Mouse (Mus musculus) ZHBTc4 (cell line): ENCODE results near the gene Tenm4.

ENCODE experiments used
- DNase-seq: peaks from one replicate; pipeline ENCODE4 v3.0.0-alpha.2; 2011; ENCODE audit warnings: low read depth, low spot score

Gene Tenm4

GRCm38 (mm10) chr7:96408161-96408889 is 237.3 kb downstream of the Tenm4 start:
- DNase-seq: no peak

- no peak for DNase-seq
These were observed 238.4 kb downstream of the Tenm4 start for GRCm38 (mm10) chr7:96409323-96409880.

- DNase-seq: no peak
These were observed 242.8 kb downstream of the Tenm4 start for GRCm38 (mm10) chr7:96413822-96414221.

GRCm38 (mm10) chr7:96414290-96415055 is 243.4 kb downstream of the Tenm4 start:
- DNase-seq: no peak

- DNase-seq: no peak
These were observed 246.4 kb downstream of the Tenm4 start for GRCm38 (mm10) chr7:96417251-96418004.

- DNase-seq: peak; percentile 34
These were observed 247.1 kb downstream of the Tenm4 start for GRCm38 (mm10) chr7:96418146-96418545.

GRCm38 (mm10) chr7:96420045-96420444 is 249.0 kb downstream of the Tenm4 start:
- no peak for DNase-seq

GRCm38 (mm10) chr7:96420926-96421605 is 250.0 kb downstream of the Tenm4 start:
- no peak for DNase-seq

GRCm38 (mm10) chr7:96426954-96427353 is 255.9 kb downstream of the Tenm4 start:
- DNase-seq: no peak

- no peak for DNase-seq
These were observed 262.3 kb downstream of the Tenm4 start for GRCm38 (mm10) chr7:96433307-96433706.

- no peak for DNase-seq
These were observed 267.3 kb downstream of the Tenm4 start for GRCm38 (mm10) chr7:96438392-96438791.

- DNase-seq: no peak
These were observed 269.2 kb downstream of the Tenm4 start for GRCm38 (mm10) chr7:96440161-96440707.

GRCm38 (mm10) chr7:96445771-96446170 is 274.7 kb downstream of the Tenm4 start:
- DNase-seq: no peak

- DNase-seq: no peak
These were observed 276.9 kb downstream of the Tenm4 start for GRCm38 (mm10) chr7:96447806-96448397.

- peak; percentile 14 for DNase-seq
These were observed 284.9 kb downstream of the Tenm4 start for GRCm38 (mm10) chr7:96455957-96456356.

- no peak for DNase-seq
These were observed 285.6 kb downstream of the Tenm4 start for GRCm38 (mm10) chr7:96456618-96457017.

- DNase-seq: no peak
These were observed 286.8 kb downstream of the Tenm4 start for GRCm38 (mm10) chr7:96457891-96458290.

- DNase-seq: no peak
These were observed 287.9 kb downstream of the Tenm4 start for GRCm38 (mm10) chr7:96458992-96459391.

- DNase-seq: no peak
These were observed 295.7 kb downstream of the Tenm4 start for GRCm38 (mm10) chr7:96466761-96467160.

GRCm38 (mm10) chr7:96470821-96471220 is 299.8 kb downstream of the Tenm4 start:
- DNase-seq: no peak
